Comparison of ENCODE assay signal across 8 mouse cellular contexts in genomic region chr1:136130951-136131558, GRCm38 (mm10). TPM values are rescaled to one million over a fixed set of nuclear protein-coding genes. Genes with fewer than 3 reads are reported as not detected.
A peak's percentile ranks its signal among the peaks of the same experiment; 100 is the strongest.
DNase-seq lines count a peak whose midpoint lies in the region; ATAC-seq and TF ChIP-seq lines count a peak whose summit lies in the region.

Gene Kif21b (plus strand): TSS chr1:136131389.

- no peak for TF ChIP-seq CTCF in CH12.LX (conservative IDR thresholded peaks at IDR 0.05 in 1 of 2, IDR thresholded peaks at IDR 0.05 in 1 of 2; ENCODE audit: low read depth in 2 of 2, low read length in 2 of 2)
- TF ChIP-seq CTCF in forebrain, postnatal 0 days (IDR thresholded peaks at IDR 0.05; ENCODE audit: low read depth): no peak
- TF ChIP-seq CTCF in layer of hippocampus, adult 2 months (conservative IDR thresholded peaks at IDR 0.05): 0 out of 2 replicates have a peak, but pooled peaks have one; percentile 6
- TF ChIP-seq CTCF in lung, adult 2 months (IDR thresholded peaks at IDR 0.05; ENCODE audit: insufficient read depth, low read length): no peak

- H3K4me2 ChIP-seq in CH12.LX (ENCODE audit: insufficient read depth, low read depth, poor library complexity, severe bottlenecking): peak within 1 kb of the TSS; percentile 65
- H3K4me2 ChIP-seq in forebrain, postnatal 0 days (ENCODE audit: low read depth): peak within 1 kb of the TSS; percentile 81

- TF ChIP-seq RAD21 in CH12.LX (IDR thresholded peaks at IDR 0.05; ENCODE audit: low read depth, low read length): no peak

- 1% methylated on average over 42 of the region's 42 CpGs for WGBS in forebrain, postnatal 0 days
- WGBS in lung, adult 2 months: 2% methylated on average over 42 of the region's 42 CpGs

- TF ChIP-seq EP300 in CH12.LX (IDR thresholded peaks at IDR 0.05; ENCODE audit: low read length): no peak

- peak within 1 kb of the TSS; percentile 77 for H3K27ac ChIP-seq in CH12.LX (ENCODE audit: insufficient read depth, low read depth)
- H3K27ac ChIP-seq in forebrain, postnatal 0 days (ENCODE audit: low read depth, low read length): peak within 1 kb of the TSS; percentile 95
- peak within 1 kb of the TSS; percentile 96 for H3K27ac ChIP-seq in layer of hippocampus, adult 2 months

- in situ Hi-C loops in CH12.LX (cut with MboI; ENCODE audit: low pct_ligation_motif_present, low pct_unique_long_range_greater_than_20kb, low sequenced_read_pairs): loop anchor here (10.0 kb wide), 1 partner anchor 366 kb away; the partner anchor contains the start of gene Phlda3

- peak; percentile 89 for DNase-seq in CH12.LX (ENCODE audit: extremely low read depth)
- peak; percentile 95 for DNase-seq in forebrain, postnatal 0 days
- peak; percentile 90 for DNase-seq in heart, postnatal 4 days
- DNase-seq in layer of hippocampus, adult 2 months (ENCODE audit: low spot score in 2 of 2): peak; percentile 91 to 94
- peak; percentile 82 for DNase-seq in lung, adult 2 months
- peak; percentile 87 for DNase-seq in testis, postnatal 14 days (ENCODE audit: low spot score)

- dilution Hi-C loops in CH12.LX (cut with MboI; ENCODE audit: extremely low pct_ligation_motif_present, extremely low pct_unique_long_range_greater_than_20kb, low sequenced_read_pairs): no loop called here

- no peaks in the 10 kb centered on the region for H3K9me3 ChIP-seq in CH12.LX (replicated peaks; ENCODE audit: low read length)
- H3K9me3 ChIP-seq in forebrain, postnatal 0 days (ENCODE audit: low read length): no peaks in the 10 kb centered on the region

- peak within 1 kb of the TSS; percentile 95 for H3K9ac ChIP-seq in CH12.LX (ENCODE audit: insufficient read depth, low read depth)
- H3K9ac ChIP-seq in forebrain, postnatal 0 days: peak within 1 kb of the TSS; percentile 99

- peak; percentile 52 for ATAC-seq in cerebellum, adult (ENCODE audit: insufficient number of reproducible peaks, low FRiP score, low TSS enrichment)
- ATAC-seq in forebrain, postnatal 0 days: peak; percentile 91
- peak; percentile 56 for ATAC-seq in neutrophil, adult 5-6 weeks (ENCODE audit: extremely low read depth, insufficient number of reproducible peaks, low FRiP score, poor library complexity, severe bottlenecking)

- no peaks in the 10 kb centered on the region for H3K27me3 ChIP-seq in CH12.LX (replicated peaks)
- H3K27me3 ChIP-seq in forebrain, postnatal 0 days (ENCODE audit: insufficient read depth, low read length): no peaks in the 10 kb centered on the region

- peaks cover 14% of the 10 kb centered on the region for H3K79me2 ChIP-seq in CH12.LX (replicated peaks; ENCODE audit: control insufficient read depth, extremely low read depth, insufficient read depth, poor library complexity, severe bottlenecking)

- TF ChIP-seq POLR2A in CH12.LX (IDR thresholded peaks at IDR 0.05; ENCODE audit: low read depth, low read length): peak; percentile 90
- peak; percentile 43; the same call in 1 of the 2 replicates for TF ChIP-seq POLR2A in lung, adult 2 months (IDR thresholded peaks at IDR 0.05; ENCODE audit: borderline replicate concordance, extremely low read depth, low read depth, low read length)

- peak within 1 kb of the TSS; percentile 93 to 99 (median 95) for H3K4me3 ChIP-seq in CH12.LX (replicated peaks in 1 of 3; ENCODE audit: low read depth in 2 of 3, low read length in 2 of 3, poor library complexity in 1 of 3)
- peak within 1 kb of the TSS; percentile 91 for H3K4me3 ChIP-seq in forebrain, postnatal 0 days (ENCODE audit: low read depth, low read length)
- H3K4me3 ChIP-seq in layer of hippocampus, adult 2 months: peak within 1 kb of the TSS; percentile 75
- H3K4me3 ChIP-seq in lung, adult 2 months (replicated peaks; ENCODE audit: extremely low read depth, low read depth, low read length): peak within 1 kb of the TSS; percentile 59

- H3K4me1 ChIP-seq in CH12.LX (ENCODE audit: control insufficient read depth in 1 of 2, insufficient read depth in 2 of 2): peaks cover 33 to 75% of the 10 kb centered on the region in 2 experiments
- peaks cover 25% of the 10 kb centered on the region for H3K4me1 ChIP-seq in forebrain, postnatal 0 days (ENCODE audit: insufficient read depth)
- H3K4me1 ChIP-seq in lung, adult 2 months (ENCODE audit: control insufficient read depth, insufficient read depth, low read length): peaks cover 37% of the 10 kb centered on the region

- H3K36me3 ChIP-seq in CH12.LX (replicated peaks in 1 of 2; ENCODE audit: control insufficient read depth in 1 of 2, insufficient read depth in 1 of 2, low read length in 1 of 2): peaks cover 20 to 33% of the 10 kb centered on the region in 2 experiments
- no peaks in the 10 kb centered on the region for H3K36me3 ChIP-seq in forebrain, postnatal 0 days (ENCODE audit: insufficient read depth)

TF ChIP-seq in CH12.LX, 34 proteins besides CTCF, POLR2A, EP300 and RAD21:
- TF ChIP-seq JUN (IDR thresholded peaks at IDR 0.05; ENCODE audit: insufficient read depth, low read depth, low read length): no peak
- TF ChIP-seq IRF4 (IDR thresholded peaks at IDR 0.05; ENCODE audit: low read depth, low read length): peak; percentile 39; the same call in 1 of the 2 replicates
- TF ChIP-seq PAX5 (IDR thresholded peaks at IDR 0.05; ENCODE audit: low read length): no peak
- TF ChIP-seq NRF1 (IDR thresholded peaks at IDR 0.05; ENCODE audit: low read depth, low read length): peak; percentile 64
- TF ChIP-seq SIN3A (IDR thresholded peaks at IDR 0.05; ENCODE audit: low read length): peak; percentile 70; the same call in 1 of the 2 replicates
- TF ChIP-seq MEF2A (IDR thresholded peaks at IDR 0.05; ENCODE audit: borderline replicate concordance, low read depth, low read length): no peak
- TF ChIP-seq ZC3H11A (IDR thresholded peaks at IDR 0.05; ENCODE audit: low read depth, low read length): no peak
- peak; percentile 95 for TF ChIP-seq ZMIZ1 (IDR thresholded peaks at IDR 0.05; ENCODE audit: low read depth, low read length)
- 0 out of 2 replicates have a peak, but pooled peaks have one; percentile 10 for TF ChIP-seq ELF1 (IDR thresholded peaks at IDR 0.05; ENCODE audit: low read depth, low read length)
- peak; percentile 39; the same call in 1 of the 2 replicates for TF ChIP-seq TCF12 (IDR thresholded peaks at IDR 0.05; ENCODE audit: low read depth, low read length)
- peak; percentile 84 for TF ChIP-seq NELFE (IDR thresholded peaks at IDR 0.05; ENCODE audit: low read depth, low read length)
- peak; percentile 83 for TF ChIP-seq MAZ (IDR thresholded peaks at IDR 0.05; ENCODE audit: low read depth, low read length)
- TF ChIP-seq POLR2AphosphoS2 (IDR thresholded peaks at IDR 0.05; ENCODE audit: low read depth, low read length): 0 out of 2 replicates have a peak, but pooled peaks have one; percentile 48
- TF ChIP-seq TBP (conservative IDR thresholded peaks at IDR 0.05; ENCODE audit: low read depth, low read length): peak; percentile 82
- peak; percentile 87 for TF ChIP-seq MXI1 (IDR thresholded peaks at IDR 0.05; ENCODE audit: low read depth, low read length)
TF ChIP-seq in CH12.LX: peak in this region for 11.

RNA-seq across cellular contexts. Expression of gene Kif21b, which starts in this region (rescaled TPM):
- total RNA-seq in CH12.LX (2012; rRNA removed) (21.1 and 26.2 TPM in 2 replicates), CH12.LX (2014; rRNA removed) (6.0 and 7.3 TPM in 2 replicates)
- 22.6 and 32.4 TPM in 2 replicates for polyA plus RNA-seq in CH12.LX (2012; ENCODE audit: insufficient read length, low read depth)
- 120 and 135 TPM in 2 replicates for total RNA-seq in forebrain, postnatal 0 days (2014; rRNA removed)
- 24.8 and 29.2 TPM in 2 replicates for polyA plus RNA-seq in forebrain, postnatal 0 days (2015; fragmentation: Nextera tagmentation; extraction: Ambion mirVana)
- total RNA-seq in heart, postnatal 4 days (2021): 1 to 10 TPM; 1.7 to 2.3 TPM
- total RNA-seq in layer of hippocampus, adult 2 months (2021): 10 to 100 TPM; 33.9 to 36.5 TPM
- 12.1 and 14.4 TPM in 2 replicates for polyA plus RNA-seq in lung, adult 2 months (2012; rRNA removed)
- total RNA-seq in neutrophil, adult 5-6 weeks (2017): 175 and 183 TPM in 2 replicates

Comparison
In these comparisons a context has a peak if more than half of its experiments do, and no peak if none do; other contexts are left out.
1. Peak in every context shown above with its lines: DNase-seq, ATAC-seq, H3K4me3 ChIP-seq and H3K27ac ChIP-seq.